Mouse (Mus musculus) lung, adult 18-20 months (tissue): ENCODE data around the gene Vmn1r3.
A peak's percentile ranks its signal among the peaks of the same experiment; 100 is the strongest.
"Not testable (repeated sequence)": the region's sequence is repeated elsewhere in the genome, so short reads cannot be mapped to it uniquely, and the experiment has no call there.

Experiments used
- DNase-seq, 2 experiments: peaks; one replicate each; pipeline ENCODE4 v3.0.0; 2022; ENCODE audit warnings: mixed read lengths in 2 of 2

Vmn1r3 gene

GRCm38 (mm10) chr4:3185258-3185657 lies at the start of gene Vmn1r3:
Gene Vmn1r3, minus strand, starts transcription at chr4:3185358.
- not testable (repeated sequence) for DNase-seq

- peak; percentile 57 to 59 for DNase-seq
Measured at GRCm38 (mm10) chr4:3232053-3232452, 46.9 kb upstream of the Vmn1r3 start.

GRCm38 (mm10) chr4:3230908-3231684 lies 45.9 kb upstream of the Vmn1r3 start:
- DNase-seq = peak; percentile 50 to 52

- DNase-seq = peak in 1 of 2 experiments; percentile 18
Measured at GRCm38 (mm10) chr4:3229532-3229931, 44.4 kb upstream of the Vmn1r3 start.

- DNase-seq = no peak
Measured at GRCm38 (mm10) chr4:3228476-3228875, 43.3 kb upstream of the Vmn1r3 start.

- no peak for DNase-seq
Measured at GRCm38 (mm10) chr4:3227751-3228150, 42.6 kb upstream of the Vmn1r3 start.

- no peak for DNase-seq
Measured at GRCm38 (mm10) chr4:3226488-3226887, 41.3 kb upstream of the Vmn1r3 start.

- not testable (repeated sequence) for DNase-seq
Measured at GRCm38 (mm10) chr4:3225416-3225815, 40.3 kb upstream of the Vmn1r3 start.

- not testable (repeated sequence) for DNase-seq
Measured at GRCm38 (mm10) chr4:3224848-3225247, 39.7 kb upstream of the Vmn1r3 start.

- not testable (repeated sequence) for DNase-seq
Measured at GRCm38 (mm10) chr4:3223483-3224209, 38.5 kb upstream of the Vmn1r3 start.

GRCm38 (mm10) chr4:3216382-3216781 lies 31.2 kb upstream of the Vmn1r3 start:
- not testable (repeated sequence) for DNase-seq

- DNase-seq = not testable (repeated sequence)
Measured at GRCm38 (mm10) chr4:3213349-3213748, 28.2 kb upstream of the Vmn1r3 start.

GRCm38 (mm10) chr4:3209643-3210217 lies 24.6 kb upstream of the Vmn1r3 start:
- DNase-seq = not testable (repeated sequence)

GRCm38 (mm10) chr4:3176746-3177490 lies 8.2 kb downstream of the Vmn1r3 start:
- not testable (repeated sequence) for DNase-seq

- DNase-seq = not testable (repeated sequence)
Measured at GRCm38 (mm10) chr4:3176195-3176594, 9.0 kb downstream of the Vmn1r3 start.

- DNase-seq = not testable (repeated sequence)
Measured at GRCm38 (mm10) chr4:3175756-3176155, 9.4 kb downstream of the Vmn1r3 start.

GRCm38 (mm10) chr4:3174586-3174985 lies 10.6 kb downstream of the Vmn1r3 start:
- DNase-seq = not testable (repeated sequence)

GRCm38 (mm10) chr4:3167020-3167419 lies 18.1 kb downstream of the Vmn1r3 start, which contains the start of gene Vmn1r2:
Gene Vmn1r2, plus strand, starts transcription at chr4:3167320.
- DNase-seq = not testable (repeated sequence)

GRCm38 (mm10) chr4:3165046-3165445 lies 20.1 kb downstream of the Vmn1r3 start:
- DNase-seq = no peak

- not testable (repeated sequence) for DNase-seq
Measured at GRCm38 (mm10) chr4:3164429-3164828, 20.7 kb downstream of the Vmn1r3 start.

- not testable (repeated sequence) for DNase-seq
Measured at GRCm38 (mm10) chr4:3153320-3153719, 31.8 kb downstream of the Vmn1r3 start.

- not testable (repeated sequence) for DNase-seq
Measured at GRCm38 (mm10) chr4:3147926-3148325, 37.2 kb downstream of the Vmn1r3 start.
